Mouse (Mus musculus): ENCODE data around the gene Ccdc33. TPM values are rescaled to one million over a fixed set of nuclear protein-coding genes. Genes with fewer than 3 reads are reported as not detected.

The Ccdc33 gene
- polyA plus RNA-seq, 1 experiment from 2014 or later = 1.5 TPM

Other genes starting within 250 kb of the Ccdc33 start
- 129 and 138 TPM in 2 replicates for gene Ubl7, start 207.8 kb downstream of the Ccdc33 start, polyA plus RNA-seq (2016; fragmentation: Nextera tagmentation; extraction: Ambion mirVana)
- gene Sema7a, start 178.7 kb downstream of the Ccdc33 start, polyA plus RNA-seq (2016; fragmentation: Nextera tagmentation; extraction: Ambion mirVana) = 0.43 and 1.4 TPM in 2 replicates
- gene Cyp11a1, start 112.4 kb downstream of the Ccdc33 start, polyA plus RNA-seq (2016; fragmentation: Nextera tagmentation; extraction: Ambion mirVana) = 0.19 and 0.45 TPM in 2 replicates
- 10.7 and 11.6 TPM in 2 replicates for gene Stra6, start 55.0 kb downstream of the Ccdc33 start, polyA plus RNA-seq (2016; fragmentation: Nextera tagmentation; extraction: Ambion mirVana)
- gene Islr, start 85.5 kb upstream of the Ccdc33 start, polyA plus RNA-seq (2016; fragmentation: Nextera tagmentation; extraction: Ambion mirVana) = 16.4 and 17.9 TPM in 2 replicates
- gene Islr2, start 85.5 kb upstream of the Ccdc33 start, polyA plus RNA-seq (2016; fragmentation: Nextera tagmentation; extraction: Ambion mirVana) = 52.3 and 60.8 TPM in 2 replicates
- gene Pml, start 131.0 kb upstream of the Ccdc33 start, polyA plus RNA-seq (2016; fragmentation: Nextera tagmentation; extraction: Ambion mirVana) = 11.1 TPM in 2 replicates
- 52.2 and 53.3 TPM in 2 replicates for gene Stoml1, start 134.3 kb upstream of the Ccdc33 start, polyA plus RNA-seq (2016; fragmentation: Nextera tagmentation; extraction: Ambion mirVana)
- 9.1 and 10.9 TPM in 2 replicates for gene Loxl1, start 194.4 kb upstream of the Ccdc33 start, polyA plus RNA-seq (2016; fragmentation: Nextera tagmentation; extraction: Ambion mirVana)